Mouse (Mus musculus): ENCODE measurements around the gene D1Ertd622e.
A peak's percentile ranks its signal among the peaks of the same experiment; 100 is the strongest.

D1Ertd622e gene

GRCm38 (mm10) chr1:97634104-97634503, 27.8 kb downstream of the D1Ertd622e start:
- DNase-seq (ENCODE audit: low read depth, low spot score) = no peak

- no peak for DNase-seq (ENCODE audit: low read depth, low spot score)
Observed at GRCm38 (mm10) chr1:97632545-97633256, 29.2 kb downstream of the D1Ertd622e start.

GRCm38 (mm10) chr1:97631843-97632470, 29.9 kb downstream of the D1Ertd622e start:
- no peak for DNase-seq (ENCODE audit: low read depth, low spot score)

- no peak for DNase-seq (ENCODE audit: low read depth, low spot score)
Observed at GRCm38 (mm10) chr1:97630146-97630545, 31.7 kb downstream of the D1Ertd622e start.

- DNase-seq (ENCODE audit: low read depth, low spot score) = no peak
Observed at GRCm38 (mm10) chr1:97628859-97629258, 33.0 kb downstream of the D1Ertd622e start.

- DNase-seq (ENCODE audit: low read depth, low spot score) = no peak
Observed at GRCm38 (mm10) chr1:97628016-97628415, 33.9 kb downstream of the D1Ertd622e start.

GRCm38 (mm10) chr1:97625427-97625826, 36.4 kb downstream of the D1Ertd622e start:
- no peak for DNase-seq (ENCODE audit: low read depth, low spot score)

- DNase-seq (ENCODE audit: low read depth, low spot score) = no peak
Observed at GRCm38 (mm10) chr1:97624386-97624785, 37.5 kb downstream of the D1Ertd622e start.

- peak; percentile 34 for DNase-seq (ENCODE audit: low read depth, low spot score)
Observed at GRCm38 (mm10) chr1:97623214-97623856, 38.5 kb downstream of the D1Ertd622e start.

GRCm38 (mm10) chr1:97622574-97623208, 39.2 kb downstream of the D1Ertd622e start:
- no peak for DNase-seq (ENCODE audit: low read depth, low spot score)

GRCm38 (mm10) chr1:97619621-97620320, 42.1 kb downstream of the D1Ertd622e start:
- no peak for DNase-seq (ENCODE audit: low read depth, low spot score)

- DNase-seq (ENCODE audit: low read depth, low spot score) = no peak
Observed at GRCm38 (mm10) chr1:97615525-97615924, 46.3 kb downstream of the D1Ertd622e start.

- DNase-seq (ENCODE audit: low read depth, low spot score) = no peak
Observed at GRCm38 (mm10) chr1:97614531-97615462, 47.1 kb downstream of the D1Ertd622e start.

- DNase-seq (ENCODE audit: low read depth, low spot score) = no peak
Observed at GRCm38 (mm10) chr1:97611747-97612146, 50.1 kb downstream of the D1Ertd622e start.

GRCm38 (mm10) chr1:97603361-97603760, 58.5 kb downstream of the D1Ertd622e start:
- no peak for DNase-seq (ENCODE audit: low read depth, low spot score)

- DNase-seq (ENCODE audit: low read depth, low spot score) = no peak
Observed at GRCm38 (mm10) chr1:97600371-97600770, 61.5 kb downstream of the D1Ertd622e start.

- DNase-seq (ENCODE audit: low read depth, low spot score) = no peak
Observed at GRCm38 (mm10) chr1:97599101-97599500, 62.8 kb downstream of the D1Ertd622e start.

GRCm38 (mm10) chr1:97588561-97588960, 73.3 kb downstream of the D1Ertd622e start:
- DNase-seq (ENCODE audit: low read depth, low spot score) = no peak

GRCm38 (mm10) chr1:97585106-97585505, 76.8 kb downstream of the D1Ertd622e start:
- DNase-seq (ENCODE audit: low read depth, low spot score) = no peak

GRCm38 (mm10) chr1:97584171-97584570, 77.7 kb downstream of the D1Ertd622e start:
- DNase-seq (ENCODE audit: low read depth, low spot score) = peak; percentile 9
